Mouse (Mus musculus) Muller cell, postnatal 12 days (primary cell): ENCODE results near the gene Nrf1.

ENCODE experiments used
- DNase-seq: peaks from one replicate; pipeline ENCODE4 v3.0.0-alpha.2; 2015; ENCODE audit errors: inconsistent ontology term

Gene Nrf1

GRCm38 (mm10) chr6:30175225-30175917 lies 127.6 kb downstream of the Nrf1 start:
- DNase-seq, result peak; percentile 1

- no peak for DNase-seq
These were observed 128.2 kb downstream of the Nrf1 start for GRCm38 (mm10) chr6:30175918-30176421.

- no peak for DNase-seq
These were observed 128.7 kb downstream of the Nrf1 start for GRCm38 (mm10) chr6:30176496-30176895.

GRCm38 (mm10) chr6:30177305-30177704 lies 129.5 kb downstream of the Nrf1 start:
- no peak for DNase-seq

GRCm38 (mm10) chr6:30178023-30178639 lies 130.3 kb downstream of the Nrf1 start:
- DNase-seq, result peak; percentile 25

- no peak for DNase-seq
These were observed 131.3 kb downstream of the Nrf1 start for GRCm38 (mm10) chr6:30179046-30179445.

GRCm38 (mm10) chr6:30180321-30180720 lies 132.5 kb downstream of the Nrf1 start:
- DNase-seq, result no peak

- DNase-seq, result no peak
These were observed 134.2 kb downstream of the Nrf1 start for GRCm38 (mm10) chr6:30182038-30182437.

- no peak for DNase-seq
These were observed 135.8 kb downstream of the Nrf1 start for GRCm38 (mm10) chr6:30183624-30184023.

GRCm38 (mm10) chr6:30195656-30196055 lies 147.9 kb downstream of the Nrf1 start:
- DNase-seq, result no peak

GRCm38 (mm10) chr6:30196143-30196542 lies 148.4 kb downstream of the Nrf1 start:
- DNase-seq, result no peak
